Mouse (Mus musculus): ENCODE results near the gene Tmem266. TPM values are rescaled to one million over a fixed set of nuclear protein-coding genes. Genes with fewer than 3 reads are reported as not detected.

Tmem266 gene
- polyA plus RNA-seq, 1 experiment from 2014 or later: 0.79 TPM

- H3K27me3 ChIP-seq: no peaks in the 10 kb centered on the region
- H3K4me3 ChIP-seq: no peak overlapping the region
- ATAC-seq (ENCODE audit: low FRiP score, low read depth): no peak
- H3K27ac ChIP-seq: no peak overlapping the region
- H3K36me3 ChIP-seq: no peaks in the 10 kb centered on the region
- no peaks in the 10 kb centered on the region for H3K9me3 ChIP-seq
- 59% methylated on average over 12 of the region's 12 CpGs for WGBS
- H3K4me2 ChIP-seq (replicated peaks): no peak overlapping the region
- no peak overlapping the region for H3K9ac ChIP-seq
- H3K4me1 ChIP-seq: no peaks in the 10 kb centered on the region
Measured at GRCm38 (mm10) chr9:55313619-55314261, 13.0 kb upstream of the Tmem266 start.

- Histone ChIP-seq H3K4me1 (peaks cover 10% of the 10 kb centered on the region), H3K27ac (no peak overlapping the region), H3K4me3 (no peak overlapping the region), H3K36me3 (no peaks in the 10 kb centered on the region), H3K9ac (no peak overlapping the region), H3K27me3 (peaks cover 31% of the 10 kb centered on the region), H3K4me2 (replicated peaks) (no peak overlapping the region), H3K9me3 (no peaks in the 10 kb centered on the region)
- no peak for ATAC-seq (ENCODE audit: low FRiP score, low read depth)
- 66% methylated on average over 1 of the region's 1 CpGs for WGBS
Measured at GRCm38 (mm10) chr9:55322641-55323040, 4.1 kb upstream of the Tmem266 start.

- WGBS: 48% methylated on average over 8 of the region's 8 CpGs
- no peaks in the 10 kb centered on the region for H3K36me3 ChIP-seq
- no peaks in the 10 kb centered on the region for H3K9me3 ChIP-seq
- peaks cover 14% of the 10 kb centered on the region for H3K4me1 ChIP-seq
- ATAC-seq (ENCODE audit: low FRiP score, low read depth): no peak
- H3K9ac ChIP-seq: no peak overlapping the region
- H3K27ac ChIP-seq: no peak overlapping the region
- no peak overlapping the region for H3K4me3 ChIP-seq
- peaks cover 44% of the 10 kb centered on the region for H3K27me3 ChIP-seq
- no peak overlapping the region for H3K4me2 ChIP-seq (replicated peaks)
Measured at GRCm38 (mm10) chr9:55324085-55324484, 2.6 kb upstream of the Tmem266 start.

GRCm38 (mm10) chr9:55324516-55324915 lies 2.2 kb upstream of the Tmem266 start:
- Histone ChIP-seq H3K27me3 (peaks cover 48% of the 10 kb centered on the region), H3K9me3 (no peaks in the 10 kb centered on the region), H3K36me3 (no peaks in the 10 kb centered on the region), H3K9ac (no peak overlapping the region), H3K4me1 (peaks cover 14% of the 10 kb centered on the region), H3K4me3 (no peak overlapping the region), H3K4me2 (replicated peaks) (no peak overlapping the region), H3K27ac (no peak overlapping the region)
- 63% methylated on average over 10 of the region's 10 CpGs for WGBS
- no peak for ATAC-seq (ENCODE audit: low FRiP score, low read depth)

GRCm38 (mm10) chr9:55325061-55325460 lies 1.7 kb upstream of the Tmem266 start:
- Histone ChIP-seq H3K4me2 (replicated peaks) (no peak overlapping the region), H3K36me3 (no peaks in the 10 kb centered on the region), H3K9ac (no peak overlapping the region), H3K27me3 (peaks cover 53% of the 10 kb centered on the region), H3K4me1 (peaks cover 14% of the 10 kb centered on the region), H3K9me3 (no peaks in the 10 kb centered on the region), H3K4me3 (no peak overlapping the region), H3K27ac (no peak overlapping the region)
- WGBS: 39% methylated on average over 1 of the region's 1 CpGs
- ATAC-seq (ENCODE audit: low FRiP score, low read depth): no peak

- Histone ChIP-seq H3K27ac (no peak overlapping the region), H3K36me3 (no peaks in the 10 kb centered on the region), H3K4me1 (peaks cover 14% of the 10 kb centered on the region), H3K9ac (peak overlapping the region; percentile 77), H3K4me2 (replicated peaks) (peak overlapping the region; percentile 84), H3K9me3 (no peaks in the 10 kb centered on the region), H3K4me3 (peak overlapping the region; percentile 73), H3K27me3 (peaks cover 59% of the 10 kb centered on the region)
- ATAC-seq (ENCODE audit: low FRiP score, low read depth): no peak
- WGBS: 14% methylated on average over 18 of the region's 18 CpGs
Measured at GRCm38 (mm10) chr9:55325564-55326514, 874 bp upstream of the Tmem266 start.

- peaks cover 66% of the 10 kb centered on the region for H3K27me3 ChIP-seq
Measured at GRCm38 (mm10) chr9:55327234-55327615, 512 bp downstream of the Tmem266 start.

GRCm38 (mm10) chr9:55328151-55328918 lies 1.6 kb downstream of the Tmem266 start:
- H3K27me3 ChIP-seq: peaks cover 69% of the 10 kb centered on the region
- 19% methylated on average over 14 of the region's 14 CpGs for WGBS
- no peak for ATAC-seq (ENCODE audit: low FRiP score, low read depth)
- H3K4me2 ChIP-seq (replicated peaks): no peak overlapping the region; the same call in 1 of the 2 replicates
- no peaks in the 10 kb centered on the region for H3K36me3 ChIP-seq
- H3K9ac ChIP-seq: no peak overlapping the region
- H3K9me3 ChIP-seq: no peaks in the 10 kb centered on the region
- no peak overlapping the region for H3K27ac ChIP-seq
- H3K4me3 ChIP-seq: no peak overlapping the region
- peaks cover 29% of the 10 kb centered on the region for H3K4me1 ChIP-seq

More at GRCm38 (mm10) chr9:55327234-55327615, 512 bp downstream of the Tmem266 start:
- no peaks in the 10 kb centered on the region for H3K9me3 ChIP-seq
- peak; percentile 21; the same call in 1 of the 2 replicates for ATAC-seq (ENCODE audit: low FRiP score, low read depth)
- H3K36me3 ChIP-seq: no peaks in the 10 kb centered on the region
- H3K4me2 ChIP-seq (replicated peaks): peak overlapping the region; percentile 84
- 2% methylated on average over 13 of the region's 13 CpGs for WGBS
- H3K4me1 ChIP-seq: peaks cover 19% of the 10 kb centered on the region
- H3K27ac ChIP-seq: no peak overlapping the region
- peak overlapping the region; percentile 73 for H3K4me3 ChIP-seq
- peak overlapping the region; percentile 77 for H3K9ac ChIP-seq

GRCm38 (mm10) chr9:55329401-55329800 lies 2.7 kb downstream of the Tmem266 start:
- no peaks in the 10 kb centered on the region for H3K9me3 ChIP-seq
- no peaks in the 10 kb centered on the region for H3K36me3 ChIP-seq
- 77% methylated on average over 6 of the region's 6 CpGs for WGBS
- no peak overlapping the region for H3K9ac ChIP-seq
- H3K4me2 ChIP-seq (replicated peaks): no peak overlapping the region
- H3K4me1 ChIP-seq: peaks cover 29% of the 10 kb centered on the region
- no peak for ATAC-seq (ENCODE audit: low FRiP score, low read depth)
- no peak overlapping the region for H3K27ac ChIP-seq
- H3K27me3 ChIP-seq: peaks cover 61% of the 10 kb centered on the region
- no peak overlapping the region for H3K4me3 ChIP-seq

GRCm38 (mm10) chr9:55332476-55332875 lies 5.8 kb downstream of the Tmem266 start:
- no peak for ATAC-seq (ENCODE audit: low FRiP score, low read depth)
- peaks cover 40% of the 10 kb centered on the region for H3K27me3 ChIP-seq
- no peak overlapping the region for H3K27ac ChIP-seq
- WGBS: 29% methylated on average over 5 of the region's 5 CpGs
- no peak overlapping the region for H3K4me2 ChIP-seq (replicated peaks)
- peaks cover 20% of the 10 kb centered on the region for H3K4me1 ChIP-seq
- no peak overlapping the region for H3K4me3 ChIP-seq
- no peaks in the 10 kb centered on the region for H3K36me3 ChIP-seq
- peaks cover under 1% of the 10 kb centered on the region; the same call in 1 of the 2 replicates for H3K9me3 ChIP-seq
- H3K9ac ChIP-seq: no peak overlapping the region

- no peak overlapping the region for H3K27ac ChIP-seq
- no peak for ATAC-seq (ENCODE audit: low FRiP score, low read depth)
- peaks cover 4% of the 10 kb centered on the region; the same call in 1 of the 2 replicates for H3K9me3 ChIP-seq
- no peak overlapping the region for H3K9ac ChIP-seq
- H3K27me3 ChIP-seq: peaks cover 35% of the 10 kb centered on the region
- no peak overlapping the region for H3K4me2 ChIP-seq (replicated peaks)
- no peaks in the 10 kb centered on the region for H3K36me3 ChIP-seq
- H3K4me3 ChIP-seq: no peak overlapping the region
- peaks cover 18% of the 10 kb centered on the region for H3K4me1 ChIP-seq
- 29% methylated on average over 7 of the region's 7 CpGs for whole genome bisulfite sequencing
Measured at GRCm38 (mm10) chr9:55332949-55333348, 6.2 kb downstream of the Tmem266 start.

- Histone ChIP-seq H3K4me2 (replicated peaks) (no peak overlapping the region), H3K27me3 (no peaks in the 10 kb centered on the region), H3K4me3 (no peak overlapping the region), H3K36me3 (no peaks in the 10 kb centered on the region), H3K4me1 (no peaks in the 10 kb centered on the region), H3K27ac (no peak overlapping the region), H3K9ac (no peak overlapping the region), H3K9me3 (no peaks in the 10 kb centered on the region)
- no peak for ATAC-seq (ENCODE audit: low FRiP score, low read depth)
- WGBS: 80% methylated on average over 7 of the region's 7 CpGs
Measured at GRCm38 (mm10) chr9:55344165-55344564, 17.5 kb downstream of the Tmem266 start.
